Mouse (Mus musculus): ENCODE data around the gene Arhgap15. TPM values are rescaled to one million over a fixed set of nuclear protein-coding genes. Genes with fewer than 3 reads are reported as not detected.

Gene Arhgap15
- polyA plus RNA-seq, 1 experiment: not detected

DNA sequence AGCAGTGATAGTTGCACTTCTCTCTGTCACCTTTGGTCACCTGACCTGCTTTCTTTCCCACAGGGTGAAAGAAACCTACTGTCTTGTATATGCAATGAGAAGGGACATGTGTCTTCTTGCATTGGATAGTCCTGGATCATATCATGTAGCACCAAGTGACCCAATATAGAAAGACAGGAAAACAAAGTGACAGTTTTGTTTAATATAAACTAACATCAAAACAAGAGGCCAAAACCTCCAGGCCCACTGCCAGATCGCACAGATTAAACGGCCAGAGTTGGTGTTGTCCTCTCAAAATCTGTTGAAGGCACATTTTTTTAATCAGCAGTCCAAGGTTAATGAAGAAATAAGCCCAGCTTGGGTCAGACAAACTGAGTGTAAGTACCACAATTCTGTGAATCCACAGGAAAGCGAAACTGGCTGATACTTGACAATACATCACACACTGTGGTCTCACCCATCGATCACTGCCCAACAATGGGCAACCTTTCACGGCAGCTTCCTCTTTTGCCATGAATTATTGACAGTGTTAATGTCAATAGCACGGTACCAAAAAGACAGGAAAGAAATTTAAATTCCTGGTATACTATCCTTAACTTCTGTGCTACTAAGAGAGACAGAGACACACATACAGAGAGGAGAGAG is 41.5 kb downstream of the Arhgap15 start:
- TF ChIP-seq POLR2A (IDR thresholded peaks at IDR 0.05; ENCODE audit: insufficient read depth, low read depth, low read length) (no peak), CTCF (IDR thresholded peaks at IDR 0.05; ENCODE audit: insufficient read depth, low read depth, low read length) (no peak)
- WGBS: 85% methylated on average over 6 of the region's 6 CpGs
- H3K27ac ChIP-seq (ENCODE audit: insufficient read depth, low read depth, low read length): no peak overlapping the region
- no peak overlapping the region for H3K4me3 ChIP-seq (ENCODE audit: insufficient read depth, low read depth, low read length)
- H3K4me1 ChIP-seq (ENCODE audit: control insufficient read depth, insufficient read depth, low read length): peaks cover 3% of the 10 kb centered on the region; the same call in 1 of the 2 replicates

DNA sequence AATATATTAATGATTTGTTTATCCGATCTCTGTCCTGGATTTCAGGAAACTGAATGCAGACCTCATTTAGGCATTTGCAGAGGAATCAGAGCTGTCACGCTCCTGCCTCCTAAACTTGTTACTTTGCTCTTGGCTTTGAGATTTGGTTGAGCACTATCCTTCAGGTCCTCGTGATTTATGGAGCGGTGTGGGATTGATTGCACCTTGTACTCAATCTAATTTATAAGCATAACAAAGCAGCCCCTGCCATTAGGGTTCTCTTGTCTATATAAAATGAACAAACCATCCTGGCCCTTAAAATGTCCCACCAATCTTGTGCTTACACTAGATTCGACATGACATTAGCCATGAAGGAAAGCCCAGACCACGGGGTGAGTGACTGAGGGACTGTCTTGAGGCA is 43.0 kb downstream of the Arhgap15 start:
- H3K4me1 ChIP-seq (ENCODE audit: control insufficient read depth, insufficient read depth, low read length): peaks cover 3% of the 10 kb centered on the region; the same call in 1 of the 2 replicates
- TF ChIP-seq CTCF (IDR thresholded peaks at IDR 0.05; ENCODE audit: insufficient read depth, low read depth, low read length) (no peak), POLR2A (IDR thresholded peaks at IDR 0.05; ENCODE audit: insufficient read depth, low read depth, low read length) (no peak)
- H3K4me3 ChIP-seq (ENCODE audit: insufficient read depth, low read depth, low read length): no peak overlapping the region
- WGBS: 86% methylated on average over 6 of the region's 6 CpGs
- H3K27ac ChIP-seq (ENCODE audit: insufficient read depth, low read depth, low read length): no peak overlapping the region

DNA sequence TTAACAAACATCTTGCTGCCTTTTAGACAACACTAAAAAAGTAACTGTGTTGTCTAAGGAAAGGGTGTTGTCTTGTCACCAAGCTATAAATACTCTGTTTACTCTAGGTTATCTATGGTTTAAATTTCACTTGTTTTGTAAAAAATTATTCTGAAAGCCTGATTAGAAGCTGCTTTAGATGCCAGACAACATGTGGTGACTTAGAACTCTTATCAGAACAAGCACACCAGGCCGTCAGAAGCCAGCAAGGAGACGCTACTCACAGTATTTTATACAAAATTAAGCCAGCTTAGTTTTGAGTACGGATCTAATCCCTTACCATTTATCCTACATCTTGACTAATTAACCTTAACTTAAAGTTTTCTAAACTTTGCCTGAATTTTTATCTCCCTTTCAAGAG is 44.5 kb downstream of the Arhgap15 start:
- TF ChIP-seq CTCF (IDR thresholded peaks at IDR 0.05; ENCODE audit: insufficient read depth, low read depth, low read length) (no peak), POLR2A (IDR thresholded peaks at IDR 0.05; ENCODE audit: insufficient read depth, low read depth, low read length) (no peak)
- no peak overlapping the region for H3K4me3 ChIP-seq (ENCODE audit: insufficient read depth, low read depth, low read length)
- H3K4me1 ChIP-seq (ENCODE audit: control insufficient read depth, insufficient read depth, low read length): peaks cover 3% of the 10 kb centered on the region; the same call in 1 of the 2 replicates
- WGBS: 91% methylated on average over 3 of the region's 3 CpGs
- no peak overlapping the region for H3K27ac ChIP-seq (ENCODE audit: insufficient read depth, low read depth, low read length)

DNA sequence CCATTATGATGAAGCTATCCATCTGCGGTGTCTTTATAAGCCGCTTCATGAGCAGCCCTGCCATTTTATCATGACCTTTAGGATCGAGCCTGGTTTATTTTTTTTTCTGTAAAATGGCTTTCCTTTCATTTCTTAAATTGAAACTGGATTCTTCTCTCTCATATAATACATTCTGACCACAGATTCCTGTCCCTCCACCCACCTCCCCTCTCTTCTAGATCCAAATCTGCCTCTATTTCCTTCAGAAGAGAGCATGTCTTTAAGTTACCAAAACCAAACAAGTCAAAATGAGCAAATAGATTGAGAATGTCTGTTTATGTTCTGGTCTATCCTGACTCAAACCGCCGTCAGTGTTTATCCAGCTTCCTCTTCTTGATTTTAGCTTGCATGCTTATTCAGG is 46.1 kb downstream of the Arhgap15 start:
- TF ChIP-seq POLR2A (IDR thresholded peaks at IDR 0.05; ENCODE audit: insufficient read depth, low read depth, low read length): no peak
- no peak for TF ChIP-seq CTCF (IDR thresholded peaks at IDR 0.05; ENCODE audit: insufficient read depth, low read depth, low read length)
- Histone ChIP-seq H3K27ac (ENCODE audit: insufficient read depth, low read depth, low read length) (no peak overlapping the region), H3K4me3 (ENCODE audit: insufficient read depth, low read depth, low read length) (no peak overlapping the region), H3K4me1 (ENCODE audit: control insufficient read depth, insufficient read depth, low read length) (no peaks in the 10 kb centered on the region)
- 93% methylated on average over 5 of the region's 5 CpGs for WGBS

DNA sequence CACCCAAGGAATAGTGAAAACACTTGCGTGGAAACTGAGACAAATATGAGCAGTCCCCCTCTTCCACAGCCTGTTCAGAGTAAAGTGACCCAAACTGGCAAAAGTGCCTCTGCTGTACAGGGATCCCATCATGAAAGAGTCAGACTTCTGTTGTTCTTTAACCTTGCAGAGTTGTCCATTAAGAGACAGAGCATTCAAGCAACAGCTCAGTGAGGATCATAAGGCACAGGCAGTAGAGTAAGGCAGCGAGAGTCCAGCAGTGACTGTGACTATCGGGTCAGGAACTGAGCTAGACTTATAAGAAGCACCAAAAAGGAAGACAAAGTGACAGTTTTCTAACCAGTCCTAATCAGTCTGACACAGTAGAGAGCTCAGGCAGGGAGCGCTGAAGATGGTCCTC is 47.8 kb downstream of the Arhgap15 start:
- WGBS: 97% methylated on average over 4 of the region's 4 CpGs
- H3K27ac ChIP-seq (ENCODE audit: insufficient read depth, low read depth, low read length): no peak overlapping the region
- H3K4me1 ChIP-seq (ENCODE audit: control insufficient read depth, insufficient read depth, low read length): no peaks in the 10 kb centered on the region
- H3K4me3 ChIP-seq (ENCODE audit: insufficient read depth, low read depth, low read length): no peak overlapping the region
- TF ChIP-seq POLR2A (IDR thresholded peaks at IDR 0.05; ENCODE audit: insufficient read depth, low read depth, low read length) (no peak), CTCF (IDR thresholded peaks at IDR 0.05; ENCODE audit: insufficient read depth, low read depth, low read length) (no peak)

DNA sequence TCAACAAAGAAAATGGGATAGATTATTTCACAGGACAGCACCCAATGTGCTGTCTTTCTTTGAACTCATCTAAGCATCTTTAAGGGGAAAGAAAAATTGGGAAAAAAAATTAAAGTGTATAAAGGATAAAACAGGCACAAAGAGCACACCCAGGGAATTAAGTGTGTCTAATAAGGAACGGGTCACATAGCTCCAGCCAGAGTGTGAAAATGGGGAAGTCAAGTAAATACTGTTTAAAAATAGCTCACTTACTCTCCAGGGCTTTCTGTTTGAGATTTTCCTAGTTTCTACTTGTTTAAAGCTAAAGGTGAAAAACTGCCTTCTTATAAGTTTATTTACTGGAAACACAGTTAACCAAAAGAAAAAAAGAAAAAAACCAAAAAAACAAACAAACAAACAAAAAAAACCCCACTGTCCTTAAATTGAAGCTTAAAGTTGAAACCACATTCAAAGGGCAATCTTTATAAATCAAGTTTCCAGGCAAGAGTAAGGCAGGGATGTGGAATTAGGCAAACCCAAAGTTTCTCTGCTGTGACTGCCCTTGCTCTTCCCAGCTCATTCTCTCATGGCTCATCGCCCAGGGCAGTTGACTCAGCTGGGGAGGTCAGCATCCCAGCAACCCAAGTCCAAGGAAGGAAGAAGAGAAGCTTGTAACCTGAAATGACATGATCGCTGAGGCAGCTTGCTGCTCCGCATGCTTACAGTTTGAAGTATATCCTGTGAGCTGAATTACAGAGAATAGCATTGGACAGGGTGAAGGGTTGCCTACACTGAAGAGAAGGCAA is 57.5 kb downstream of the Arhgap15 start:
- H3K4me1 ChIP-seq (ENCODE audit: control insufficient read depth, insufficient read depth, low read length): no peaks in the 10 kb centered on the region
- TF ChIP-seq CTCF (IDR thresholded peaks at IDR 0.05; ENCODE audit: insufficient read depth, low read depth, low read length) (no peak), POLR2A (IDR thresholded peaks at IDR 0.05; ENCODE audit: insufficient read depth, low read depth, low read length) (no peak)
- no peak overlapping the region for H3K4me3 ChIP-seq (ENCODE audit: insufficient read depth, low read depth, low read length)
- 70% methylated on average over 4 of the region's 4 CpGs for WGBS
- H3K27ac ChIP-seq (ENCODE audit: insufficient read depth, low read depth, low read length): no peak overlapping the region

DNA sequence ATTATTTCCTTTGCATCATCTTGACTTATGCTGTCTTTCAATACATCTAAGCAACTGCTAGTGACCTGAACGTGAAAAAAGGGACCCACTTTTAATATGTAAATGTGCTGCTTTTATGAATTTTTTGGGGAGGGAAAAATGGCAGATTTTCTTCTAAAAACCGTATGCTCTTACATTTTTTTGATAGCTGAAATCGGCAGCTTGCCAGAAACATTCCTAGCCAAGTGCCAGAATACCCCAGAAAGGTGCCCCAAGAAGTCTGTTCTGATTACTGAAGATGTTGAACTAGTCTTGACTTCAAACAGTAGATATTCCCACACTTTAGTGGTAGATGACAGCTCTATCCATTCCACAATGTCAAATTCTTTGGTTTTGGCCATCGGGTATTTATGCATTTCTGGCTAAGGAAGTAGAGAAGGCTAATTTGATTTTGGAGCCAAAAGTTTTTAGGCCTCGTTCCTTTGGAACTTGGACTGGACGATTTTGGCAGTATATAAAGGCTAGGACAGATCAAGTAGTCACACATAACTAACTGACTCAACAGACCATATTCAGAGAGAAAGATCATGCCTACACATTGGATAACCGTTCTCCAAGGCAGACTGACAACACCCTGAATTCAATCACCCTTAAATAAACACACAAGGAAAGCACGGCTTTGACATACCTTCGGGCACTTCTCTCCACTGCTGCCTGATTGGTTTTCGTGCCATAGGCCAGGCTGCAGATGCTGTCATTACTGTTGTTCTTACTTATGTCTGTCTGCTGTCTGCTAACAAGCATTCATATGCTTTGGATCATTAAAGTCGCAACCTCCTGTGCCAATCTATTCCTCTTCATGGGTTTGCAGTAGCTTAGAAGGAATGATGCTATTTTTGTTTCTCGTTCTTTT is 67.5 kb downstream of the Arhgap15 start:
- H3K27ac ChIP-seq (ENCODE audit: insufficient read depth, low read depth, low read length): no peak overlapping the region
- TF ChIP-seq CTCF (IDR thresholded peaks at IDR 0.05; ENCODE audit: insufficient read depth, low read depth, low read length): no peak
- no peak for TF ChIP-seq POLR2A (IDR thresholded peaks at IDR 0.05; ENCODE audit: insufficient read depth, low read depth, low read length)
- 73% methylated on average over 12 of the region's 12 CpGs for WGBS

DNA sequence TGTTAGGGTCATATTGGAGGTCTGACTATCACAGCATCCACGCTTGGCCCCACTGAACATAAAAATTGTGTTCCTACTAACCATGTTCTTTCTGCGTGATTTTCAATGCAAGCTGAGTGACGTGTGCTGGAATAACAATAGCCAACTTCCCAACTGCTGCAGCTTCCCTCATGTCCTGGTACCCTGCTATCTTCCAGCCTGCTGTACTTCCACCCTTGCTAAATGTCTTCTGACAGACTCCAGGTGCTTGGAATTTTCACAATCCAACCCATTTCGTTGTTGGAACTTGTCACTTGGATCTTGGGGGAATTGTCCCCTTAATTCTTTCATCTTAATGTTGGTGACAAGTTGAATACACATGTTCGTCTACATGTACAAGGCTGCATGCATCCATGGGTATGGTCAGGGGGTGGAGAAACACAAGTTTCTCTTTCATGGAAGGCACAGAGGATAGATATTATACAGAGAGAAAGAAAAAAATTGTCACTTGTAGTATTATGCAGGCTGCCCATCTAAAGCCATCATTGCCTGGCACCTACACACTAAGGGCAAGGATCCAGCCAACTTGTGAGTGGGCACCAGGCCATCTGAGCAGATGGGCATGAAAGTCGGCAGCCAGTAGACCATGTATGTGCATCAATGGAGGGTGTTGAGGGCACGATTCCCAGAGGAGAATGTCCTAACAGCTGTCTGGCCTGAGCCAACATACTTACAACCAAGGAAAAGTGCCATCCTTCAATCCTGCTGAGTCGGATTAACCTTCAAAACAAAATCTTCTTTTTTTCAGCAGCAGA is 68.4 kb downstream of the Arhgap15 start:
- TF ChIP-seq POLR2A (IDR thresholded peaks at IDR 0.05; ENCODE audit: insufficient read depth, low read depth, low read length): no peak
- TF ChIP-seq CTCF (IDR thresholded peaks at IDR 0.05; ENCODE audit: insufficient read depth, low read depth, low read length): no peak
- Histone ChIP-seq H3K4me1 (ENCODE audit: control insufficient read depth, insufficient read depth, low read length) (no peaks in the 10 kb centered on the region), H3K27ac (ENCODE audit: insufficient read depth, low read depth, low read length) (no peak overlapping the region), H3K4me3 (ENCODE audit: insufficient read depth, low read depth, low read length) (no peak overlapping the region)
- 59% methylated on average over 8 of the region's 8 CpGs for WGBS

More for the DNA sequence above, 67.5 kb downstream of the Arhgap15 start:
- H3K4me1 ChIP-seq (ENCODE audit: control insufficient read depth, insufficient read depth, low read length): no peaks in the 10 kb centered on the region
- H3K4me3 ChIP-seq (ENCODE audit: insufficient read depth, low read depth, low read length): no peak overlapping the region
